Mouse (Mus musculus) cerebellum, postnatal 25 days (tissue): ENCODE data around the gene Bco2.

Source experiments
- DNase-seq, 2 experiments: peaks; one replicate each; pipeline ENCODE4 v3.0.0; 2021; ENCODE audit warnings: mixed read lengths in 2 of 2

The Bco2 gene

GRCm38 (mm10) chr9:50507570-50507969, 47.4 kb downstream of the Bco2 start:
- DNase-seq, result peak; percentile 38 to 45

- DNase-seq, result no peak
Measured at GRCm38 (mm10) chr9:50505405-50505804, 49.6 kb downstream of the Bco2 start.

GRCm38 (mm10) chr9:50502949-50503348, 52.0 kb downstream of the Bco2 start:
- DNase-seq, result no peak

GRCm38 (mm10) chr9:50500974-50501501, 53.9 kb downstream of the Bco2 start:
- peak in 1 of 2 experiments; percentile 11 for DNase-seq

- no peak for DNase-seq
Measured at GRCm38 (mm10) chr9:50500467-50500973, 54.5 kb downstream of the Bco2 start.

GRCm38 (mm10) chr9:50499781-50500180, 55.2 kb downstream of the Bco2 start:
- DNase-seq, result no peak

GRCm38 (mm10) chr9:50498815-50499214, 56.2 kb downstream of the Bco2 start:
- DNase-seq, result no peak

- DNase-seq, result no peak
Measured at GRCm38 (mm10) chr9:50497536-50497935, 57.4 kb downstream of the Bco2 start.

- DNase-seq, result no peak
Measured at GRCm38 (mm10) chr9:50497076-50497475, 57.9 kb downstream of the Bco2 start.

GRCm38 (mm10) chr9:50496546-50496945, 58.4 kb downstream of the Bco2 start:
- DNase-seq, result no peak

- no peak for DNase-seq
Measured at GRCm38 (mm10) chr9:50496151-50496505, 58.9 kb downstream of the Bco2 start.

GRCm38 (mm10) chr9:50495405-50496150, 59.4 kb downstream of the Bco2 start:
- DNase-seq, result no peak

- no peak for DNase-seq
Measured at GRCm38 (mm10) chr9:50494311-50494710, 60.7 kb downstream of the Bco2 start, which contains the start of gene Plet1. Gene Plet1 (plus strand): TSS chr9:50494525.

GRCm38 (mm10) chr9:50493777-50494176, 61.2 kb downstream of the Bco2 start:
- DNase-seq, result no peak

GRCm38 (mm10) chr9:50491531-50492045, 63.4 kb downstream of the Bco2 start:
- DNase-seq, result no peak

- no peak for DNase-seq
Measured at GRCm38 (mm10) chr9:50490836-50491235, 64.1 kb downstream of the Bco2 start.

GRCm38 (mm10) chr9:50485521-50485920, 69.5 kb downstream of the Bco2 start:
- DNase-seq, result peak in 1 of 2 experiments; percentile 8
